Mouse (Mus musculus) cerebellum, adult 2 months (tissue): ENCODE results near the gene Man2a1.

Source experiments
- CTCF ChIP-seq: fragments of 200-500 bp; IDR thresholded peaks from 2 replicates; pipeline ENCODE4 v1.5.1; 2011; ENCODE audit warnings: low read depth, mild to moderate bottlenecking, control low read depth, low read length, moderate library complexity, borderline replicate concordance; ENCODE audit not compliant: insufficient read depth
- POLR2A ChIP-seq: fragments of 200-500 bp; IDR thresholded peaks from 2 replicates; pipeline ENCODE4 v1.6.1; 2011; ENCODE audit warnings: low read length, control low read depth, borderline replicate concordance; ENCODE audit not compliant: insufficient read depth

DNA sequence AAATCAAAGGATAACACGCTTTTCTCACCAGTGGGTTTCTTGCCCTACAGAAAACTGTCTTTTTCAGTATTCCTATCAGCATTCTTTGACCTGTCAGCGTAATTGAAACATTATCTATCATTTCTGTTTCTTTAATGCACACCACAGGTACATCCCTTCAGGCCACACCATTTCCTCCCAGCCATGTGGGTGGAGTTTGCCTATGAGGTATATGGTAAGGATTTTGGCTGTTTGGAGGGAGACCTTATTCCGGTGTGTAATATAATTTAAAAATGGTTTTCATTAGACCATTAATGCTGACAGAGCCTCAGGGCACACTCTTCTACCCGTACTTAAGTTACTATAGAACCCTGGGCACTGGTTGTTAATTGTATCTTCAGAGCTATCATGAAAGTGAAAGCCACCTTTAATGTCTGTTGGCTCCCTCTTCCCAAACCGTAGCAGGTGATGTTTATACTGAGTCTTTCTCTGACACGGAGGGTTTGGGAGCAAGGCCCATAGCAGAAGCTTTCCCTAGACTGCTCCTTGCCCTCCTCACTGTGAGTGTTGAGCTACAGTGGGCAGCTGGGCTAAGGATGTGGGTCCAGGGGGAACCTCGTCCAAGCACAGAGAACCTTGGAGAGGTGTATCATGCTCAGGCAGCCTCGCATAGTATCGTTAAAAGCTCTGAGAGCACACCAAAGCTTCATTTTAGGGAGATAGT lies 21.3 kb downstream of the Man2a1 start:
- no peak for TF ChIP-seq CTCF
- TF ChIP-seq POLR2A = no peak
